Mouse (Mus musculus) embryonic facial prominence, embryonic 11.5 days (tissue): Measurements from ENCODE around the gene Arid4b. TPM values are rescaled to one million over a fixed set of nuclear protein-coding genes. Genes with fewer than 3 reads are reported as not detected.

Experiments
- ATAC-seq: fragments of 200-750 bp; cut with Nextera tagmentation; replicated peaks from 2 replicates; pipeline ENCODE4 v1.8.0; 2017; ENCODE audit warnings: low read depth; ENCODE audit not compliant: insufficient number of reproducible peaks, low FRiP score, low TSS enrichment
- DNase-seq: peaks from one replicate; pipeline ENCODE4 v3.0.0-alpha.2; 2015; ENCODE audit warnings: low spot score
- H3K27ac ChIP-seq: fragments of 300-500 bp; sonication (generic); replicated peaks from 2 replicates; pipeline ENCODE4 v1.5.1; 2014; ENCODE audit warnings: mild to moderate bottlenecking, low read depth, low read length, control low read depth
- H3K27me3 ChIP-seq: fragments of 300-500 bp; sonication (generic); 2 replicates; pipeline ENCODE4 v1.6.1; 2014; ENCODE audit warnings: mild to moderate bottlenecking, low read length, moderate library complexity, mixed read lengths; ENCODE audit not compliant: control insufficient read depth, insufficient read depth
- H3K36me3 ChIP-seq: fragments of 300-500 bp; sonication (generic); replicated peaks from 2 replicates; pipeline ENCODE4 v1.6.1; 2014; ENCODE audit warnings: low read depth, mild to moderate bottlenecking, low read length, moderate library complexity, mixed read lengths; ENCODE audit not compliant: control insufficient read depth, insufficient read depth
- H3K4me1 ChIP-seq: fragments of 300-500 bp; sonication (generic); 2 replicates; pipeline ENCODE4 v1.6.1; 2014; ENCODE audit warnings: low read length, mixed read lengths; ENCODE audit not compliant: control insufficient read depth, insufficient read depth
- H3K4me2 ChIP-seq: fragments of 300-500 bp; sonication (generic); 2 replicates; pipeline ENCODE4 v1.6.1; 2014; ENCODE audit warnings: low read depth, mild to moderate bottlenecking, control low read depth, low read length, moderate library complexity
- H3K4me3 ChIP-seq: fragments of 300-500 bp; sonication (generic); 2 replicates; pipeline ENCODE4 v1.5.1; 2014; ENCODE audit warnings: low read depth, low read length, control low read depth
- H3K9ac ChIP-seq: fragments of 300-500 bp; sonication (generic); replicated peaks from 2 replicates; pipeline ENCODE4 v1.6.1; 2014; ENCODE audit warnings: mild to moderate bottlenecking, control low read depth, low read length
- H3K9me3 ChIP-seq: fragments of 300-500 bp; sonication (generic); replicated peaks from 2 replicates; pipeline ENCODE4 v1.6.1; 2016; ENCODE audit warnings: mild to moderate bottlenecking, low read length, inconsistent platforms, mixed read lengths; ENCODE audit not compliant: control insufficient read depth
- WGBS: fragments of 180-500 bp; shearing (Covaris S2); extraction: QIAGEN DNeasy Blood & Tissue Kit; methylation state at CpG from one replicate; pipeline ENCODE4 v1.1.7; 2014; 5-methylcytosine and 5-hydroxymethylcytosine counted together
- polyA plus RNA-seq: library from polyadenylated mRNA; unstranded; fragments of >200 nt; fragmentation: Nextera tagmentation; extraction: Ambion mirVana; gene quantifications from 2 replicates; pipeline ENCODE4 v1.2.1, GENCODE M21; 2014

The Arid4b gene
- polyA plus RNA-seq, 1 experiment from 2014 or later = 85.0 TPM

- ATAC-seq = no peak
- Histone ChIP-seq H3K27ac (peak overlapping the region; percentile 94), H3K4me2 (peak overlapping the region; percentile 61), H3K9ac (peak overlapping the region; percentile 99), H3K36me3 (no peaks in the 10 kb centered on the region), H3K27me3 (no peaks in the 10 kb centered on the region), H3K4me1 (no peaks in the 10 kb centered on the region), H3K4me3 (peak overlapping the region; percentile 100), H3K9me3 (no peaks in the 10 kb centered on the region)
- under 1% methylated on average over 57 of the region's 65 CpGs for WGBS
- DNase-seq = peak; percentile 41
Observed at GRCm38 (mm10) chr13:14064341-14065027, 1.5 kb downstream of the Arid4b start.

GRCm38 (mm10) chr13:14065028-14065380, 2.0 kb downstream of the Arid4b start:
- Histone ChIP-seq H3K36me3 (no peaks in the 10 kb centered on the region), H3K4me2 (peak overlapping the region; percentile 61), H3K27ac (no peak overlapping the region), H3K4me1 (no peaks in the 10 kb centered on the region), H3K27me3 (no peaks in the 10 kb centered on the region), H3K9ac (peak overlapping the region; percentile 99), H3K4me3 (peak overlapping the region; percentile 100), H3K9me3 (no peaks in the 10 kb centered on the region)
- DNase-seq (no peak), ATAC-seq (no peak)
- WGBS = 30% methylated on average over 9 of the region's 9 CpGs

- no peak for DNase-seq
- no peak for ATAC-seq
- Histone ChIP-seq H3K9ac (no peak overlapping the region), H3K4me2 (no peak overlapping the region), H3K4me1 (no peaks in the 10 kb centered on the region), H3K4me3 (no peak overlapping the region), H3K27me3 (no peaks in the 10 kb centered on the region), H3K36me3 (no peaks in the 10 kb centered on the region), H3K27ac (no peak overlapping the region), H3K9me3 (no peaks in the 10 kb centered on the region)
- 82% methylated on average over 1 of the region's 1 CpGs for WGBS
Observed at GRCm38 (mm10) chr13:14065701-14066100, 2.7 kb downstream of the Arid4b start.

- Histone ChIP-seq H3K27ac (no peak overlapping the region), H3K9ac (no peak overlapping the region), H3K9me3 (no peaks in the 10 kb centered on the region), H3K4me3 (no peak overlapping the region), H3K4me1 (no peaks in the 10 kb centered on the region), H3K4me2 (no peak overlapping the region), H3K27me3 (no peaks in the 10 kb centered on the region), H3K36me3 (no peaks in the 10 kb centered on the region)
- no peak for DNase-seq
- no peak for ATAC-seq
Observed at GRCm38 (mm10) chr13:14068035-14068434, 5.0 kb downstream of the Arid4b start.

GRCm38 (mm10) chr13:14069291-14069690, 6.3 kb downstream of the Arid4b start:
- no peaks in the 10 kb centered on the region for H3K27me3 ChIP-seq
- H3K27ac ChIP-seq = no peak overlapping the region
- H3K4me3 ChIP-seq = no peak overlapping the region
- H3K36me3 ChIP-seq = no peaks in the 10 kb centered on the region
- H3K9me3 ChIP-seq = no peaks in the 10 kb centered on the region
- no peak overlapping the region for H3K4me2 ChIP-seq
- no peak for ATAC-seq
- 100% methylated on average over 1 of the region's 1 CpGs for WGBS
- no peaks in the 10 kb centered on the region for H3K4me1 ChIP-seq
- DNase-seq = no peak
- no peak overlapping the region for H3K9ac ChIP-seq

GRCm38 (mm10) chr13:14074371-14074770, 11.3 kb downstream of the Arid4b start:
- H3K4me3 ChIP-seq = no peak overlapping the region
- no peaks in the 10 kb centered on the region for H3K4me1 ChIP-seq
- DNase-seq (no peak), ATAC-seq (no peak)
- H3K9me3 ChIP-seq = no peaks in the 10 kb centered on the region
- H3K27me3 ChIP-seq = no peaks in the 10 kb centered on the region
- no peak overlapping the region for H3K9ac ChIP-seq
- no peak overlapping the region for H3K4me2 ChIP-seq
- H3K27ac ChIP-seq = no peak overlapping the region
- 98% methylated on average over 1 of the region's 1 CpGs for WGBS
- no peaks in the 10 kb centered on the region for H3K36me3 ChIP-seq

- DNase-seq (no peak), ATAC-seq (no peak)
- WGBS = 83% methylated on average over 1 of the region's 1 CpGs
- H3K9ac ChIP-seq = no peak overlapping the region
- no peaks in the 10 kb centered on the region for H3K27me3 ChIP-seq
- H3K27ac ChIP-seq = no peak overlapping the region
- no peak overlapping the region for H3K4me3 ChIP-seq
- H3K4me2 ChIP-seq = no peak overlapping the region
- H3K9me3 ChIP-seq = no peaks in the 10 kb centered on the region
- H3K4me1 ChIP-seq = no peaks in the 10 kb centered on the region
- H3K36me3 ChIP-seq = no peaks in the 10 kb centered on the region
Observed at GRCm38 (mm10) chr13:14075326-14075725, 12.3 kb downstream of the Arid4b start.

GRCm38 (mm10) chr13:14088669-14089068, 25.6 kb downstream of the Arid4b start:
- Histone ChIP-seq H3K27ac (no peak overlapping the region), H3K9me3 (no peaks in the 10 kb centered on the region), H3K4me2 (no peak overlapping the region), H3K9ac (no peak overlapping the region), H3K27me3 (no peaks in the 10 kb centered on the region), H3K36me3 (no peaks in the 10 kb centered on the region), H3K4me3 (no peak overlapping the region), H3K4me1 (no peaks in the 10 kb centered on the region)
- DNase-seq = no peak
- ATAC-seq = no peak
- 86% methylated on average over 1 of the region's 1 CpGs for WGBS
